Mouse (Mus musculus) spleen, adult 2 months (tissue): ENCODE data around the gene Parp9.

Experiments
- CTCF ChIP-seq: fragments of 200-500 bp; IDR thresholded peaks from 2 replicates; pipeline ENCODE4 v1.5.1; 2011; ENCODE audit warnings: mild to moderate bottlenecking, inconsistent platforms; ENCODE audit not compliant: insufficient read depth, insufficient read length, insufficient replicate concordance; ENCODE audit errors: extremely low read depth
- POLR2A ChIP-seq: fragments of 200-500 bp; IDR thresholded peaks from 2 replicates; pipeline ENCODE4 v1.6.1; 2011; ENCODE audit warnings: low read depth, low read length, inconsistent platforms

DNA sequence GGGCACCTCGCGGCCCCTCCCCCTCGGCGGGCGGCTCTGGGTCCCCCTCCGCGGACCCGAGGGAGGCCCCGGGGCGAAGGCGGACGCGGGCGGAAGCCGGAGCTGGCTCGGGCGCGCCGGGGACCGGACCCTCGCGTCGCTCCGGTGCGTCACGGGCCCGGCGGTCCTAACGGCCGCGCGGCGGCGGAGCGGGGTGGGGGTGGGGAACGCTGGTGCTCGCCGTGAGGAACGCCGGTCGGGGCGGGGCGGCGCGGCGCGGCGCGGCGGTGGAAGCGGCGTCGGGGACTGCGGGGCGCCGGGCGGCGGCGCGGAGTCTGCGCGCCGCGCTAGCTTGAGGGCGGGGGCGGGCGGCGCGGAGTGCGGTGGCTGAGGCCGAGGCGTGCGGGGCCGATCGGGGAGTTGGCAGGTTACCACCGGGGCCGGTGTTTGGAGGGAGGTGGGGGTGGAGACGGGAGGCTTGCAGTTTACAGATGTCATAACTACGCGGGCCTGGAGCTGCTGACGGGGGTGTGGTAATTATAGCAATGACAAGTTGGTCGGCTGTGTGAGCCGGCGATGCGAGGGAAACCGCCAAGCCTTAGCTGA lies 45.3 kb downstream of the Parp9 start:
- TF ChIP-seq CTCF (no peak), POLR2A (no peak)
